Mouse (Mus musculus): Measurements from ENCODE around the gene Polr2e. TPM values are rescaled to one million over a fixed set of nuclear protein-coding genes. Genes with fewer than 3 reads are reported as not detected.

The Polr2e gene
- polyA plus RNA-seq, 1 experiment from 2014 or later: 145 TPM

GRCm38 (mm10) chr10:80019471-80020131 lies 20.0 kb downstream of the Polr2e start:
- H3K27ac ChIP-seq (replicated peaks): no peak overlapping the region
- H3K36me3 ChIP-seq: no peaks in the 10 kb centered on the region
- H3K4me2 ChIP-seq: no peak overlapping the region
- 6% methylated on average over 20 of the region's 20 CpGs for WGBS
- no peak overlapping the region for H3K4me3 ChIP-seq
- H3K4me1 ChIP-seq (replicated peaks): no peaks in the 10 kb centered on the region
- H3K9me3 ChIP-seq: no peaks in the 10 kb centered on the region
- H3K9ac ChIP-seq: no peak overlapping the region
- peaks cover 35% of the 10 kb centered on the region for H3K27me3 ChIP-seq
- ATAC-seq (ENCODE audit: low FRiP score, low read depth): peak; percentile 28; the same call in 1 of the 2 replicates

GRCm38 (mm10) chr10:80018739-80019297 lies 20.8 kb downstream of the Polr2e start:
- Histone ChIP-seq H3K4me1 (replicated peaks) (no peaks in the 10 kb centered on the region), H3K4me3 (no peak overlapping the region), H3K36me3 (no peaks in the 10 kb centered on the region), H3K27me3 (peaks cover 42% of the 10 kb centered on the region), H3K27ac (replicated peaks) (no peak overlapping the region), H3K4me2 (no peak overlapping the region; the same call in 1 of the 2 replicates), H3K9ac (no peak overlapping the region), H3K9me3 (no peaks in the 10 kb centered on the region)
- 9% methylated on average over 15 of the region's 15 CpGs for WGBS
- no peak for ATAC-seq (ENCODE audit: low FRiP score, low read depth)

- WGBS: 79% methylated on average over 14 of the region's 14 CpGs
- H3K4me3 ChIP-seq: no peak overlapping the region
- H3K9me3 ChIP-seq: no peaks in the 10 kb centered on the region
- ATAC-seq (ENCODE audit: low FRiP score, low read depth): no peak
- H3K27me3 ChIP-seq: peaks cover 53% of the 10 kb centered on the region
- H3K9ac ChIP-seq: no peak overlapping the region
- H3K4me2 ChIP-seq: no peak overlapping the region
- no peak overlapping the region for H3K27ac ChIP-seq (replicated peaks)
- H3K36me3 ChIP-seq: no peaks in the 10 kb centered on the region
- H3K4me1 ChIP-seq (replicated peaks): no peaks in the 10 kb centered on the region
Measured at GRCm38 (mm10) chr10:80017771-80018170, 21.8 kb downstream of the Polr2e start.

- peaks cover 57% of the 10 kb centered on the region for H3K27me3 ChIP-seq
- no peak overlapping the region for H3K4me3 ChIP-seq
- peaks cover 3% of the 10 kb centered on the region for H3K36me3 ChIP-seq
- no peak overlapping the region for H3K9ac ChIP-seq
- H3K4me2 ChIP-seq: no peak overlapping the region
- no peaks in the 10 kb centered on the region for H3K9me3 ChIP-seq
- 60% methylated on average over 3 of the region's 3 CpGs for WGBS
- H3K4me1 ChIP-seq (replicated peaks): no peaks in the 10 kb centered on the region
- no peak for ATAC-seq (ENCODE audit: low FRiP score, low read depth)
- no peak overlapping the region for H3K27ac ChIP-seq (replicated peaks)
Measured at GRCm38 (mm10) chr10:80017361-80017760, 22.2 kb downstream of the Polr2e start.

- H3K27me3 ChIP-seq: peaks cover 61% of the 10 kb centered on the region
- WGBS: 91% methylated on average over 10 of the region's 10 CpGs
- no peak for ATAC-seq (ENCODE audit: low FRiP score, low read depth)
Measured at GRCm38 (mm10) chr10:80016931-80017330, 22.7 kb downstream of the Polr2e start.

GRCm38 (mm10) chr10:80016511-80016910 lies 23.1 kb downstream of the Polr2e start, which contains the start of gene Arhgap45:
Arhgap45 (plus strand) TSS chr10:80016653.
- Histone ChIP-seq H3K4me3 (no peak within 1 kb of the TSS), H3K9me3 (no peaks in the 10 kb centered on the region), H3K4me1 (replicated peaks) (no peaks in the 10 kb centered on the region), H3K36me3 (peaks cover 12% of the 10 kb centered on the region), H3K4me2 (no peak within 1 kb of the TSS), H3K9ac (no peak within 1 kb of the TSS), H3K27me3 (peaks cover 65% of the 10 kb centered on the region), H3K27ac (replicated peaks) (no peak within 1 kb of the TSS)
- WGBS: 72% methylated on average over 11 of the region's 11 CpGs
- ATAC-seq (ENCODE audit: low FRiP score, low read depth): no peak

More at GRCm38 (mm10) chr10:80016931-80017330, 22.7 kb downstream of the Polr2e start:
- Histone ChIP-seq H3K4me1 (replicated peaks) (no peaks in the 10 kb centered on the region), H3K9me3 (no peaks in the 10 kb centered on the region), H3K9ac (no peak overlapping the region), H3K27ac (replicated peaks) (no peak overlapping the region), H3K4me2 (no peak overlapping the region), H3K36me3 (peaks cover 7% of the 10 kb centered on the region), H3K4me3 (no peak overlapping the region)

- H3K36me3 ChIP-seq: peaks cover 21% of the 10 kb centered on the region
- H3K4me2 ChIP-seq: no peak overlapping the region
- no peaks in the 10 kb centered on the region for H3K4me1 ChIP-seq (replicated peaks)
- peaks cover 8% of the 10 kb centered on the region for H3K9me3 ChIP-seq
- no peak overlapping the region for H3K27ac ChIP-seq (replicated peaks)
- H3K4me3 ChIP-seq: no peak overlapping the region
- 82% methylated on average over 10 of the region's 10 CpGs for WGBS
- H3K27me3 ChIP-seq: peaks cover 67% of the 10 kb centered on the region
- no peak for ATAC-seq (ENCODE audit: low FRiP score, low read depth)
- no peak overlapping the region for H3K9ac ChIP-seq
Measured at GRCm38 (mm10) chr10:80015583-80015982, 24.0 kb downstream of the Polr2e start.

GRCm38 (mm10) chr10:80014484-80015290 lies 24.9 kb downstream of the Polr2e start:
- Histone ChIP-seq H3K9ac (no peak overlapping the region), H3K4me2 (no peak overlapping the region), H3K27me3 (peaks cover 60% of the 10 kb centered on the region), H3K36me3 (peaks cover 29% of the 10 kb centered on the region), H3K9me3 (peaks cover 15% of the 10 kb centered on the region), H3K4me1 (replicated peaks) (no peaks in the 10 kb centered on the region), H3K4me3 (no peak overlapping the region), H3K27ac (replicated peaks) (no peak overlapping the region)
- WGBS: 27% methylated on average over 28 of the region's 28 CpGs
- no peak for ATAC-seq (ENCODE audit: low FRiP score, low read depth)

- no peak overlapping the region for H3K27ac ChIP-seq (replicated peaks)
- 34% methylated on average over 25 of the region's 25 CpGs for WGBS
- H3K4me2 ChIP-seq: no peak overlapping the region
- no peak overlapping the region for H3K4me3 ChIP-seq
- H3K27me3 ChIP-seq: peaks cover 52% of the 10 kb centered on the region
- peaks cover 15% of the 10 kb centered on the region for H3K9me3 ChIP-seq
- H3K9ac ChIP-seq: no peak overlapping the region
- H3K4me1 ChIP-seq (replicated peaks): no peaks in the 10 kb centered on the region
- ATAC-seq (ENCODE audit: low FRiP score, low read depth): no peak
- peaks cover 39% of the 10 kb centered on the region for H3K36me3 ChIP-seq
Measured at GRCm38 (mm10) chr10:80013609-80014008, 26.0 kb downstream of the Polr2e start.

GRCm38 (mm10) chr10:80011740-80012139 lies 27.9 kb downstream of the Polr2e start:
- H3K36me3 ChIP-seq: peaks cover 41% of the 10 kb centered on the region
- H3K4me2 ChIP-seq: no peak overlapping the region
- no peak overlapping the region for H3K4me3 ChIP-seq
- 88% methylated on average over 6 of the region's 6 CpGs for WGBS
- no peak for ATAC-seq (ENCODE audit: low FRiP score, low read depth)
- no peak overlapping the region for H3K9ac ChIP-seq
- peaks cover 48% of the 10 kb centered on the region for H3K27me3 ChIP-seq
- H3K9me3 ChIP-seq: peaks cover 15% of the 10 kb centered on the region
- no peaks in the 10 kb centered on the region for H3K4me1 ChIP-seq (replicated peaks)
- no peak overlapping the region for H3K27ac ChIP-seq (replicated peaks)

GRCm38 (mm10) chr10:80004233-80004705 lies 35.3 kb downstream of the Polr2e start:
- Histone ChIP-seq H3K9ac (no peak overlapping the region), H3K27me3 (peaks cover 15% of the 10 kb centered on the region), H3K36me3 (peaks cover 9% of the 10 kb centered on the region), H3K27ac (replicated peaks) (no peak overlapping the region), H3K4me2 (no peak overlapping the region), H3K9me3 (no peaks in the 10 kb centered on the region), H3K4me3 (no peak overlapping the region), H3K4me1 (replicated peaks) (no peaks in the 10 kb centered on the region)
- 87% methylated on average over 8 of the region's 8 CpGs for WGBS
- ATAC-seq (ENCODE audit: low FRiP score, low read depth): no peak
